Mouse (Mus musculus) embryonic facial prominence, embryonic 11.5 days (tissue): ENCODE data around the gene Cers3. TPM values are rescaled to one million over a fixed set of nuclear protein-coding genes. Genes with fewer than 3 reads are reported as not detected.

Source experiments
- polyA plus RNA-seq: library from polyadenylated mRNA; unstranded; fragments of >200 nt; fragmentation: Nextera tagmentation; extraction: Ambion mirVana; gene quantifications from 2 replicates; pipeline ENCODE4 v1.2.1, GENCODE M21; 2014

The Cers3 gene
- polyA plus RNA-seq, 1 experiment from 2014 or later = 3.3 TPM

Other genes starting within 250 kb of the Cers3 start
- 14.3 and 17.1 TPM in 2 replicates for gene Asb7, start 53.9 kb upstream of the Cers3 start, polyA plus RNA-seq
- gene Lins1, start 53.6 kb upstream of the Cers3 start, polyA plus RNA-seq = 26.9 and 29.6 TPM in 2 replicates
- 3.0 and 3.2 TPM in 2 replicates for gene Adamts17, start 96.2 kb downstream of the Cers3 start, polyA plus RNA-seq